Mouse (Mus musculus): ENCODE measurements around the gene Tns1.

GRCm38 (mm10) chr1:74099001-74099435 is 25.2 kb downstream of the Tns1 start:
- no peak for TF ChIP-seq CTCF (conservative IDR thresholded peaks at IDR 0.05; ENCODE audit: low read length)
- no peak for TF ChIP-seq NANOG (IDR thresholded peaks at IDR 0.05; ENCODE audit: borderline replicate concordance, low read length)
- TF ChIP-seq POU5F1 (IDR thresholded peaks at IDR 0.05; ENCODE audit: borderline replicate concordance, low read length), result no peak

Measured in E14TG2a.4 (cell line).